11 mouse cellular contexts compared by ENCODE assay signal in genomic region chr13:23466306-23466705, GRCm38 (mm10). TPM values are rescaled to one million over a fixed set of nuclear protein-coding genes. Genes with fewer than 3 reads are reported as not detected.
DNase-seq lines count a peak whose midpoint lies in the region; ATAC-seq and TF ChIP-seq lines count a peak whose summit lies in the region.
"Had no signal": no experiment of that assay in that cellular context is flagged by ENCODE, and none has a peak within 500 bp of the region (broad histone marks: within the 10 kb centered on the region; RNA-seq: fewer than 3 reads in every experiment).

No protein-coding gene starts in this region.

- H3K4me1 ChIP-seq in heart, embryonic 10.5 days, result peaks cover 20% of the 10 kb centered on the region
- peaks cover 43% of the 10 kb centered on the region for H3K4me1 ChIP-seq in megakaryocyte, embryonic 14.5 days
- H3K4me1 ChIP-seq in hindbrain, postnatal 0 days (ENCODE audit: insufficient read depth, low read length), result peaks cover 4% of the 10 kb centered on the region; the same call in 1 of the 2 replicates
- peaks cover 22% of the 10 kb centered on the region for H3K4me1 ChIP-seq in neural tube, embryonic 13.5 days (replicated peaks)

- H3K4me3 ChIP-seq in heart, embryonic 10.5 days, result peak overlapping the region; percentile 69
- H3K4me3 ChIP-seq in megakaryocyte, embryonic 14.5 days (replicated peaks), result peak overlapping the region; percentile 23
- no peak overlapping the region for H3K4me3 ChIP-seq in hindbrain, postnatal 0 days (ENCODE audit: low read length)
- no peak overlapping the region for H3K4me3 ChIP-seq in neural tube, embryonic 13.5 days

- no peak overlapping the region for H3K9ac ChIP-seq in hindbrain, postnatal 0 days (replicated peaks; ENCODE audit: low read length)
- H3K9ac ChIP-seq in neural tube, embryonic 13.5 days, result no peak overlapping the region

- TF ChIP-seq CTCF in hindbrain, postnatal 0 days (IDR thresholded peaks at IDR 0.05; ENCODE audit: low read depth), result no peak

- H3K27me3 ChIP-seq in heart, embryonic 10.5 days (ENCODE audit: insufficient read depth, poor library complexity, severe bottlenecking), result no peaks in the 10 kb centered on the region
- peaks cover 15% of the 10 kb centered on the region for H3K27me3 ChIP-seq in megakaryocyte, embryonic 14.5 days (replicated peaks)
- H3K27me3 ChIP-seq in hindbrain, postnatal 0 days (ENCODE audit: insufficient read depth, low read length), result no peaks in the 10 kb centered on the region
- peaks cover 11% of the 10 kb centered on the region; the same call in 1 of the 2 replicates for H3K27me3 ChIP-seq in neural tube, embryonic 13.5 days

- intact Hi-C loops in heart, postnatal 25 days (cut with DNase I), result no loop called here

- no peak for ATAC-seq in megakaryocyte, adult 5-6 weeks (ENCODE audit: poor library complexity, severe bottlenecking)
- ATAC-seq in hindbrain, postnatal 0 days, result no peak
- no peak for ATAC-seq in neural tube, embryonic 13.5 days (ENCODE audit: low read depth)

- H3K9me3 ChIP-seq in heart, embryonic 10.5 days, result no peaks in the 10 kb centered on the region
- H3K9me3 ChIP-seq in megakaryocyte, embryonic 14.5 days, result no peaks in the 10 kb centered on the region
- no peaks in the 10 kb centered on the region for H3K9me3 ChIP-seq in hindbrain, postnatal 0 days (ENCODE audit: low read length)
- H3K9me3 ChIP-seq in neural tube, embryonic 13.5 days, result no peaks in the 10 kb centered on the region

- 44% methylated on average over 1 of the region's 1 CpGs for WGBS in heart, embryonic 10.5 days
- WGBS in hindbrain, postnatal 0 days, result 75% methylated on average over 1 of the region's 1 CpGs
- WGBS in neural tube, embryonic 13.5 days, result 61% methylated on average over 1 of the region's 1 CpGs

- peak overlapping the region; percentile 84 for H3K4me2 ChIP-seq in hindbrain, postnatal 0 days (ENCODE audit: low read depth, low read length)
- H3K4me2 ChIP-seq in neural tube, embryonic 13.5 days, result peak overlapping the region; percentile 73

- H3K27ac ChIP-seq in heart, embryonic 10.5 days, result no peak overlapping the region
- H3K27ac ChIP-seq in hindbrain, postnatal 0 days, result no peak overlapping the region
- H3K27ac ChIP-seq in neural tube, embryonic 13.5 days (replicated peaks), result no peak overlapping the region

- DNase-seq in heart, embryonic 10.5 days (ENCODE audit: low spot score), result no peak
- DNase-seq in heart, postnatal 25 days (ENCODE audit: low spot score), result no peak
- no peak for DNase-seq in hindbrain, postnatal 0 days (ENCODE audit: low spot score)
- DNase-seq in embryo, embryonic 11 days, result no peak
- DNase-seq in adipocyte (ENCODE audit: low spot score), result no peak

- H3K36me3 ChIP-seq in heart, embryonic 10.5 days, result no peaks in the 10 kb centered on the region
- no peaks in the 10 kb centered on the region for H3K36me3 ChIP-seq in megakaryocyte, embryonic 14.5 days (replicated peaks; ENCODE audit: low read length)
- no peaks in the 10 kb centered on the region for H3K36me3 ChIP-seq in hindbrain, postnatal 0 days (ENCODE audit: insufficient read depth, low read length)
- no peaks in the 10 kb centered on the region for H3K36me3 ChIP-seq in neural tube, embryonic 13.5 days

RNA-seq across cellular contexts. Expression of gene Btn1a1, which starts 0.6 kb away (rescaled TPM):
- polyA plus RNA-seq in heart, embryonic 10.5 days (2016; fragmentation: Nextera tagmentation; extraction: Ambion mirVana), result 0.04 and 0.96 TPM in 2 replicates
- not detected for total RNA-seq in heart, postnatal 25 days (2021)
- not detected in 2 replicates for polyA plus RNA-seq in megakaryocyte, embryonic 14.5 days (2012; ENCODE audit: insufficient read depth, low replicate concordance)
- total RNA-seq in megakaryocyte, adult 5-6 weeks (2015), result not detected in 2 replicates
- not detected in 2 replicates for total RNA-seq in megakaryocyte, adult 5-6 weeks (2017)
- 0.40 and 0.89 TPM in 2 replicates for total RNA-seq in hindbrain, postnatal 0 days (2014; rRNA removed)
- polyA plus RNA-seq in hindbrain, postnatal 0 days (2015; fragmentation: Nextera tagmentation; extraction: Ambion mirVana), result 0.15 and 0.24 TPM in 2 replicates
- 0.07 TPM in 1 of 2 replicates, not detected in the other for polyA plus RNA-seq in neural tube, embryonic 13.5 days (2015; fragmentation: Nextera tagmentation; extraction: Ambion mirVana)
- total RNA-seq: gastrocnemius, postnatal 4 days had no signal
- polyA plus RNA-seq: activated CD4-positive, CD25-positive, alpha-beta regulatory T cell, adult 4 months; limb, embryonic 11.5 days had no signal

RNA-seq across cellular contexts. Expression of gene Btn2a2, which starts 22.4 kb away (rescaled TPM):
- polyA plus RNA-seq in heart, embryonic 10.5 days (2016; fragmentation: Nextera tagmentation; extraction: Ambion mirVana), result 0.30 and 0.75 TPM in 2 replicates
- total RNA-seq in heart, postnatal 25 days (2021), result not detected
- not detected in 2 replicates for polyA plus RNA-seq in megakaryocyte, embryonic 14.5 days (2012; ENCODE audit: insufficient read depth, low replicate concordance)
- not detected in 2 replicates for total RNA-seq in megakaryocyte, adult 5-6 weeks (2015)
- total RNA-seq in megakaryocyte, adult 5-6 weeks (2017), result not detected in 2 replicates
- total RNA-seq in hindbrain, postnatal 0 days (2014; rRNA removed), result not detected in 2 replicates
- polyA plus RNA-seq in hindbrain, postnatal 0 days (2015; fragmentation: Nextera tagmentation; extraction: Ambion mirVana), result 0.11 TPM in 1 of 2 replicates, not detected in the other
- polyA plus RNA-seq in neural tube, embryonic 13.5 days (2015; fragmentation: Nextera tagmentation; extraction: Ambion mirVana), result 0.12 and 0.21 TPM in 2 replicates
- polyA plus RNA-seq: activated CD4-positive, CD25-positive, alpha-beta regulatory T cell, adult 4 months had no signal

RNA-seq across cellular contexts. Expression of gene Abt1, which starts 42.6 kb away (rescaled TPM):
- 10.1 and 13.0 TPM in 2 replicates for polyA plus RNA-seq in heart, embryonic 10.5 days (2016; fragmentation: Nextera tagmentation; extraction: Ambion mirVana)
- 1 to 10 TPM; 3.9 to 4.4 TPM for total RNA-seq in heart, postnatal 25 days (2021)
- 1.6 and 7.8 TPM in 2 replicates for polyA plus RNA-seq in megakaryocyte, embryonic 14.5 days (2012; ENCODE audit: insufficient read depth, low replicate concordance)
- total RNA-seq in megakaryocyte, adult 5-6 weeks (2015), result 5.1 and 5.2 TPM in 2 replicates
- 6.8 and 11.2 TPM in 2 replicates for total RNA-seq in megakaryocyte, adult 5-6 weeks (2017)
- 5.0 and 5.5 TPM in 2 replicates for total RNA-seq in hindbrain, postnatal 0 days (2014; rRNA removed)
- polyA plus RNA-seq in hindbrain, postnatal 0 days (2015; fragmentation: Nextera tagmentation; extraction: Ambion mirVana), result 7.2 and 7.6 TPM in 2 replicates
- 9.5 and 10.3 TPM in 2 replicates for polyA plus RNA-seq in neural tube, embryonic 13.5 days (2015; fragmentation: Nextera tagmentation; extraction: Ambion mirVana)

Comparison
In these comparisons a context has a peak if more than half of its experiments do, and no peak if none do; other contexts are left out.
1. H3K4me3 ChIP-seq: peak in heart, embryonic 10.5 days (single experiment) and megakaryocyte, embryonic 14.5 days (single experiment); none in hindbrain, postnatal 0 days (single experiment) and neural tube, embryonic 13.5 days (single experiment).